Mouse (Mus musculus): Measurements from ENCODE around the gene Slc10a4.
"Not testable (repeated sequence)": the region's sequence is repeated elsewhere in the genome, so short reads cannot be mapped to it uniquely, and the experiment has no call there.

Gene Slc10a4

DNA sequence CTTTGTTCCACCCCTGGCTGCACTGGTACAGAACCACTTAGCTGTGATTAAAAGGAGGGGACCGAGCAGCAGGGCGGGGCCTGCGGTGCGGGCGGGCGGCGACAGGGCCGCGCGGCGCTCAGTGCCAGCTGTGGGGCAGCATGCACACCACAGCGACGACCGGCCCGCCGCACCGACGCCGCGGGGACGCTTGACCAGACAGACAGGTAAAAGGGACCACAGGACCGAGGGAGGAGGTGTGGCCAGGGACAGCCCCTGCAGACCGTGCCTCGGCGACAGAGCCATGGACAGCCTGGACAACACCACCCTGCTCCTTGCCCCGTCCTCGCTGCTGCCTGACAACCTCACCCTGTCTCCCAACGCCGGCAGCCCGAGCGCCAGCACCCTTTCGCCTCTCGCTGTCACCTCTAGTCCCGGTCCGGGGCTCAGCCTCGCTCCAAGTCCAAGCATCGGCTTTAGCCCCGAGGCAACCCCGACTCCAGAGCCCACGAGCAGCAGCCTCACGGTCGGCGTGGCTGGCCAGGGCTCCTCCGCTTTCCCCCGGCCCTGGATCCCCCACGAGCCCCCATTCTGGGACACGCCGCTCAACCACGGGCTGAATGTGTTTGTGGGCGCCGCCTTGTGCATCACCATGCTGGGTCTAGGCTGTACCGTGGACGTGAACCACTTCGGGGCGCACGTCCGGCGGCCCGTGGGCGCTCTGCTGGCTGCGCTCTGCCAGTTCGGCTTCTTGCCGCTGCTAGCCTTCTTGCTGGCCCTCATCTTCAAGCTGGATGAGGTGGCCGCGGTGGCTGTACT is at the start of gene Slc10a4:
Slc10a4 (plus strand) TSS at position 100 of the 798 bp plus-strand sequence.
- DNase-seq (ENCODE audit: low spot score in 2 of 2) = peak in 1 of 2 experiments; percentile 47

DNA sequence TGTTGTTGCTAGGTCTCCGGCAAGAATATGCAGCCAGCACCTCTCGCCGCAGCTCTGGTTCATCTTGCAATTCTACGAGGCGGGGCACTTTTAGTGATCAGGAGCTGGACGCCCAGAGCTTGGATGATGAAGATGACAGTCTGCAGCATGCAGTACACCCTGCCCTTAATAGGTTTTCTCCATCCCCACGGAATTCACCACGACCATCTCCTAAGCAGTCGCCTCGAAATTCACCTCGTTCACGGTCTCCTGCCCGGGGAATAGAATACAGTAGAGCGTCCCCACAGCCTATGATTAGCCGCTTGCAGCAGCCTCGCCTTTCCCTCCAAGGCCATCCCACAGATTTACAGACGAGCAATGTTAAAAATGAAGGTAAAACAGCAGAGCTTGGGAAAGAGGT is 49.4 kb upstream of the Slc10a4 start:
- no peak for DNase-seq (ENCODE audit: low spot score in 2 of 2)

- DNase-seq (ENCODE audit: low spot score in 2 of 2) = no peak
Observed at GRCm38 (mm10) chr5:72960096-72960495, 46.6 kb upstream of the Slc10a4 start.

- DNase-seq (ENCODE audit: low spot score in 2 of 2) = no peak
Observed at GRCm38 (mm10) chr5:72965706-72966105, 41.0 kb upstream of the Slc10a4 start.

DNA sequence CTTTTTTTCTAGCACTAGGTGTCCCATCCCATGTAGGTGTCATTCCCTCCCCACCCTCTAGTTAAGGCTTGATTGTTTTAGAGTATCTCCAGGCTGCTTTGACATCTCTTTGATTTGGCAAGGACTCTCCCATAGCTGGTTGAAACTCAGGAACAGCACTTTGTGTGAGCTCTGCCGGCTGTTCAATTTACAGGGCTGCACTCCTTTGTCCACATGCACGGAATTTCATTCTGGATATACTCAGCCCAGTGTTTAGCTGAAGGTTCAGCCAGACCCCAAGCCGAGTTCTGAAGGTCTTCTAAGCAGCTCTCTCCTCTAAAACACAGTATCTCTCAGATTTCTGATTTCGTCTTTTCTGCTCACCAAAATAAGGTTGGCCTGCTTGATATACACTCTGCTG is 34.2 kb upstream of the Slc10a4 start:
- no peak for DNase-seq (ENCODE audit: low spot score in 2 of 2)

DNA sequence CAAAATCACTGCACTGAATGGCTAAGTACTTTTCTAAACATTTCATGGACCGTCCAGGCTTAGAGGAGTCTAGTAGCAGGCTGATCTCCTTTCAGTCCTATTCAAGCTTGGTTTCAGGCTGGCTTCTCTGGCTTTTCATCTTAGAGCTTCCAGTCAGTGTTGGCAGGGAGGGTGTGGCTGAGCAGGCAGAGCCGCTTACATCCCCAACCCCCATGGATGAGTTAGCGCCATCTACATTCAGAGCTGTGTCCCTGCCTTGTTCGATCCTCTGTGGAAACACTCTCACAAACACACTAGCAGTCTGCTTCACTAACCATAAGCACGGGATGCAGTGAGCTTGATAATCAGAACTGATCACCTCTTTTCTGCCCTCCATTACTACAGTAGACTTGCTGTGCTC is 33.7 kb upstream of the Slc10a4 start:
- DNase-seq (ENCODE audit: low spot score in 2 of 2) = no peak

DNA sequence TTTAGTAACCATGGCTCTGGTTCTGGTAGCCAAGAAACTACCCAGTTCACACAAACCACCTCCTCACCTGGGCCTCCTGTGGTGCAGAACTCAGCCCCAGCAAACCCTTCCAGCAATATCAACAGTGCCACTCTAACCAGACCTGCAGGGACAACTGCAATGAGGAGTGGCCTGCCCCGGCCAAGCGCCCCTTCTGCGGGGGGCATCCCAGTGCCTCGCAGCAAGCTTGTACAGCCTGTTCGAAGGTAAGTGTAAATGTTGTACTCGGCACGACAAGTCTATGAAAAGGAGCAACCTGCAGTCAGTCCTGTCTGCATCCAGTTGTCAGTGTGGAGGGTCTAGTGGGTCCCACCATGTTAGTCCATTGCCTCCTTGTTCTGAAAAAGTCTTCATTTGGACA is 32.1 kb upstream of the Slc10a4 start, which contains the start of gene Gm10135:
Gm10135 (minus strand) TSS at position 101 of the 400 bp plus-strand sequence.
- no peak for DNase-seq (ENCODE audit: low spot score in 2 of 2)

GRCm38 (mm10) chr5:72975996-72976395 is 30.7 kb upstream of the Slc10a4 start:
- DNase-seq (ENCODE audit: low spot score in 2 of 2) = no peak

- no peak for DNase-seq (ENCODE audit: low spot score in 2 of 2)
Observed at GRCm38 (mm10) chr5:72976539-72976938, 30.1 kb upstream of the Slc10a4 start.

- DNase-seq (ENCODE audit: low spot score in 2 of 2) = no peak
Observed at GRCm38 (mm10) chr5:72984091-72984490, 22.6 kb upstream of the Slc10a4 start.

DNA sequence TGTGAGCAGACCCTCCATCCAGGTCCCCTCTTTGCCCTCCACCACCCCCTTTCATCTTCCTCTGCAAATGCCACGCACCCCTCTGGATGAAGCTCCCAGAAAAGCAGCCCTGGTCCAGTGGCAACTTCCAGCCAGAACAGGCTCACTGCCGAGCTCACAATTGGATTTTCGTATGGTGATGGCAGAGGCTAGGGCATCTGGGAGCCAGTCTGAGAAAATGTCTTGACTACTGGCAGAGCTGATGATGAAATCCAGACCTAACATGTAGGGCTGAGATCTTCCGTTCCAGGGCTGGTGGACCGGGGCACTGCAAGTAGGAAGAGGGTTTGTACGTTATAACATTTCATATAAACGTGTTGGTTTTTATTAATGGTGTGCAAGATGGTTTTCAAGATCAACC is 18.9 kb upstream of the Slc10a4 start:
- DNase-seq (ENCODE audit: low spot score in 2 of 2) = no peak

DNA sequence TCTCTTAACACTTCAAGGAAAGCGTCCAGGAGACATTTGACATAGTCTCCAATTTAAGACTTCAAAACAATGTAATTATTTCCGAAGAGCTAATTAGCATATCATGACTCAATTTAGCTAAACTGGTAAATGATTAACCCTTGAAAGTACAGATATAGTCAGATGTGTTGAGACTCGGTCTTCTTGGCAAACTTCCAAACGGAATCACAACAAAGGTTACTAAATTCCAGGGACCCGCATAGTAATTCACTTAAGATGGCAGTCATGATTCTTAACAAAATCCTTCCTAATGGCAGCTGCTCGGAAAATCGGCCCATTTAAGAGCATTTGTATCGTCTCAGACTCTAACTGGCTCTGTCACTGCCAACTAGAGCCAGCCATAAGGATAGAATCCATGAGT is 16.9 kb upstream of the Slc10a4 start:
- no peak for DNase-seq (ENCODE audit: low spot score in 2 of 2)

- no peak for DNase-seq (ENCODE audit: low spot score in 2 of 2)
Observed at GRCm38 (mm10) chr5:72992474-72992873, 14.2 kb upstream of the Slc10a4 start.

- DNase-seq (ENCODE audit: low spot score in 2 of 2) = no peak
Observed at GRCm38 (mm10) chr5:72994424-72994823, 12.3 kb upstream of the Slc10a4 start.

DNA sequence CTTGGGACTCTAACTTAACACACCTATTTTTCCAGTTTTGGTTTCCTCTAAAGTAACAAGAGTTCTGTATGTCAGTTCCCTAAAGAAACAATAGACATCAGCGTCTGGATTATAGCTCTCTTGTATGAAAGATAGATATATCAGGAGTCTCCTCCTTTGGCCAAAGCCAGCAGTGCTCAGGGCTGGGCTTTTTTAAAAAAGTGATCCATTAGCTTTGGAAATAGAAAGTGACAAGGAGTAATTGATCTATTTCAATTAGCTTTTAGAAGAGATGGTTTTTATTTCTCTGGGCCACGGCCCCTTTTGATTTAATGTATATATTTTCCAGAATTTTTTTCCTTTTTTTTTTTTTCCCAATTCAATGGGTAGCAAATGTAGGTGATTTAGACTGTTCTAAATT is 11.8 kb upstream of the Slc10a4 start:
- no peak for DNase-seq (ENCODE audit: low spot score in 2 of 2)

DNA sequence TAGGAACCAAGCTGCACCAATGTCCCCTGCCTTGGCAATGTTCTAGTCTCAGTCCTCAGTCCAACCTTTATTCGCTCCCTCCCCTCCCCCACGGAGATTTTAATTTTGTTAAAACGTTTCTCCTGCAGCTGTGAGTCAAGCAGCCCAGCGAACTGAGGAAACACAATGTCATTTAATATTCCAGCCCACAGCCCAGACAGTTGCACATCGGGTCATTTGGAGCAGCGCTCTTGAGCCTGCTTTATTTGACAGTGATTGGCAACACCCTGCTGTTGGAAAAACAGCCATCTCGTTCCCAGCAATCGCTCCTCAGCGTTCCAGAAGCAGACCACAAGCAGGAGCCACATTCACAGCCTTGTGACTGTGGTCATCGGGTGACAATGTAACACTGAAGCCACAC is 11.3 kb upstream of the Slc10a4 start:
- no peak for DNase-seq (ENCODE audit: low spot score in 2 of 2)

GRCm38 (mm10) chr5:72998546-72998945 is 8.1 kb upstream of the Slc10a4 start:
- DNase-seq (ENCODE audit: low spot score in 2 of 2) = not testable (repeated sequence)

GRCm38 (mm10) chr5:73004046-73004445 is 2.6 kb upstream of the Slc10a4 start:
- no peak for DNase-seq (ENCODE audit: low spot score in 2 of 2)

- DNase-seq (ENCODE audit: low spot score in 2 of 2) = no peak
Observed at GRCm38 (mm10) chr5:73007582-73007959, 888 bp downstream of the Slc10a4 start.

DNA sequence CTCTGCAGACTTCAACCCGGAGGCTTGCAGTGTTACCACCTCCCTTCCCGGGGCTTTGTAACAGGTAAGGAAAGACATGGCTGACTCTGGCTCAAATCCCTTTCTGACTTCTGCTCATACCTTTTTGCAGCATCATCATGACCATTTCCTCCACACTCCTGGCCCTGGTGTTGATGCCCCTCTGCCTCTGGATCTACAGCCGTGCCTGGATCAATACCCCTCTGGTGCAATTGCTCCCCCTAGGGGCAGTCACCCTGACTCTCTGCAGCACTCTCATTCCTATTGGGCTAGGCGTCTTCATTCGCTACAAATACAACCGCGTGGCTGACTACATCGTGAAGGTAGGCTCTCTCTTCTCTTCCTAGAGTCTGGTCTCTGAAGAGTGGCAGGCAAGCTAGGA is 1.5 kb downstream of the Slc10a4 start:
- DNase-seq (ENCODE audit: low spot score in 2 of 2) = not testable (repeated sequence)

GRCm38 (mm10) chr5:73011806-73012205 is 5.1 kb downstream of the Slc10a4 start:
- DNase-seq (ENCODE audit: low spot score in 2 of 2) = not testable (repeated sequence)

DNA sequence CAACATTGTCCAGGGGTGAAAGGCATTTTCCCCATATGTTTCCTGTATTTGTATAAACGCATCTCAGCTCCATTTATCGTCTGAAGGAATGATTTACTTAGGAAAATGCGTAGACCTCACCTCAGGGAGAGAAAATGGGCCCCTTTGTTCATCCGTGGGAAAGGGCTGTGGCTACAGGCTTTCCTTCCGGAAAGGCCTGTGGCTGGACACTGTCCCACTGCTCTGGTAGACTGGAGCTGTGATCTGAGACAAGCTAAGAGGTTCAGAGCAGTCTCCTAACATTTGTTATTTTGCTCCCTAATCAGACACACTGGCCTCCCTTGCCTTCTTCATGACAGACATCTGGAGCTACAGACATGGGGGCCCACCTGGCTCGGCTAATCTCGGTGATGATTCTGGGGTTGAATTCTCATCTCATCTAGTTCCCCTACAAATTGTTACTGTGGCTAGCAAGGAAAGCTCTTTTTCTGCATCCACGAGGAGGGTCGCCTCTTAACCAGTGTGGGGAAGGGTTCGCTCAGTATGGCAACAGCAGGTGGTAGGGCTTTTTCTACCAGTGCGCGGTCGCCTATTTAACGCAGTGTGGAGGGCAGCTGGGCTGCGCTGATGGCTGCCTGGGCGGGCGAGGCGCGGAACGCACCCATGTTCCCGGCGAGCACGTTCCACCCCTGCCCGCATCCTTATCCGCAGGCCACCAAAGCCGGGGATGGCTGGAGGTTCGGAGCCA is 6.4 kb downstream of the Slc10a4 start:
- not testable (repeated sequence) for DNase-seq (ENCODE audit: low spot score in 2 of 2)

Measured in urinary bladder, adult 18-20 months (tissue).